Mouse (Mus musculus): Measurements from ENCODE around the gene Gcn1l1. TPM values are rescaled to one million over a fixed set of nuclear protein-coding genes. Genes with fewer than 3 reads are reported as not detected.
"Not testable (repeated sequence)": the region's sequence is repeated elsewhere in the genome, so short reads cannot be mapped to it uniquely, and the experiment has no call there.

Gcn1l1 gene
- 15.0 and 17.3 TPM in 2 replicates for polyA plus RNA-seq (2015; fragmentation: Nextera tagmentation; extraction: Ambion mirVana)

GRCm38 (mm10) chr5:115564737-115565393, at the start of gene Gcn1l1:
TSS of gene Gcn1l1 (plus strand) at chr5:115565254.
- Histone ChIP-seq H3K4me3 (replicated peaks) (peak within 1 kb of the TSS; percentile 78), H3K9ac (peak within 1 kb of the TSS; percentile 80), H3K36me3 (replicated peaks) (peaks cover 41% of the 10 kb centered on the region), H3K27ac (replicated peaks) (peak within 1 kb of the TSS; percentile 74), H3K4me1 (replicated peaks) (peaks cover 81% of the 10 kb centered on the region), H3K27me3 (no peaks in the 10 kb centered on the region), H3K4me2 (peak within 1 kb of the TSS; percentile 94), H3K9me3 (replicated peaks) (no peaks in the 10 kb centered on the region)
- 3% methylated on average over 54 of the region's 55 CpGs for WGBS (ENCODE audit: insufficient replicate concordance)
- peak; percentile 75 for ATAC-seq (ENCODE audit: insufficient read depth)

GRCm38 (mm10) chr5:115516081-115516907, 48.8 kb upstream of the Gcn1l1 start:
- H3K27me3 ChIP-seq: no peaks in the 10 kb centered on the region
- H3K4me3 ChIP-seq (replicated peaks): peak overlapping the region; percentile 32
- H3K36me3 ChIP-seq (replicated peaks): 0 out of 2 replicates have a peak, but pooled peaks cover 3% of the 10 kb centered on the region
- peak overlapping the region; percentile 51 for H3K27ac ChIP-seq (replicated peaks)
- H3K4me1 ChIP-seq (replicated peaks): peaks cover 76% of the 10 kb centered on the region
- H3K9me3 ChIP-seq (replicated peaks): no peaks in the 10 kb centered on the region
- WGBS (ENCODE audit: insufficient replicate concordance): 32% methylated on average over 32 of the region's 32 CpGs
- peak; percentile 19 for ATAC-seq (ENCODE audit: insufficient read depth)
- peak overlapping the region; percentile 49 for H3K4me2 ChIP-seq
- no peak overlapping the region for H3K9ac ChIP-seq

- Histone ChIP-seq H3K4me1 (replicated peaks) (peaks cover 80% of the 10 kb centered on the region), H3K9ac (no peak overlapping the region), H3K4me2 (0 out of 2 replicates have a peak overlapping the region, but pooled peaks have one; percentile 49), H3K4me3 (replicated peaks) (no peak overlapping the region), H3K27ac (replicated peaks) (peak overlapping the region; percentile 51), H3K27me3 (no peaks in the 10 kb centered on the region), H3K9me3 (replicated peaks) (no peaks in the 10 kb centered on the region), H3K36me3 (replicated peaks) (0 out of 2 replicates have a peak, but pooled peaks cover 3% of the 10 kb centered on the region)
- WGBS (ENCODE audit: insufficient replicate concordance): 59% methylated on average over 7 of the region's 7 CpGs
- ATAC-seq (ENCODE audit: insufficient read depth): no peak
Observed at GRCm38 (mm10) chr5:115516908-115517307, 48.1 kb upstream of the Gcn1l1 start.

GRCm38 (mm10) chr5:115517501-115517900, 47.6 kb upstream of the Gcn1l1 start:
- WGBS (ENCODE audit: insufficient replicate concordance): 62% methylated on average over 9 of the region's 9 CpGs
- H3K4me1 ChIP-seq (replicated peaks): peaks cover 80% of the 10 kb centered on the region
- 0 out of 2 replicates have a peak, but pooled peaks cover 3% of the 10 kb centered on the region for H3K36me3 ChIP-seq (replicated peaks)
- no peak overlapping the region for H3K4me3 ChIP-seq (replicated peaks)
- no peak for ATAC-seq (ENCODE audit: insufficient read depth)
- no peak overlapping the region for H3K4me2 ChIP-seq
- H3K9ac ChIP-seq: no peak overlapping the region
- H3K27me3 ChIP-seq: no peaks in the 10 kb centered on the region
- H3K27ac ChIP-seq (replicated peaks): peak overlapping the region; percentile 2; the same call in 1 of the 2 replicates
- no peaks in the 10 kb centered on the region for H3K9me3 ChIP-seq (replicated peaks)

GRCm38 (mm10) chr5:115518214-115518613, 46.8 kb upstream of the Gcn1l1 start:
- H3K9ac ChIP-seq; H3K36me3 ChIP-seq (replicated peaks); H3K4me3 ChIP-seq (replicated peaks); ATAC-seq (ENCODE audit: insufficient read depth); H3K27me3 ChIP-seq; H3K9me3 ChIP-seq (replicated peaks); H3K4me2 ChIP-seq; H3K27ac ChIP-seq (replicated peaks): not testable (repeated sequence)
- WGBS (ENCODE audit: insufficient replicate concordance): 86% methylated on average over 8 of the region's 8 CpGs
- peaks cover 80% of the 10 kb centered on the region for H3K4me1 ChIP-seq (replicated peaks)

GRCm38 (mm10) chr5:115520325-115520869, 44.7 kb upstream of the Gcn1l1 start:
- peak overlapping the region; percentile 82 for H3K27ac ChIP-seq (replicated peaks)
- peak; percentile 5; the same call in 1 of the 2 replicates for ATAC-seq (ENCODE audit: insufficient read depth)
- H3K4me3 ChIP-seq (replicated peaks): no peak overlapping the region

GRCm38 (mm10) chr5:115521553-115522461, 43.2 kb upstream of the Gcn1l1 start:
- H3K9me3 ChIP-seq (replicated peaks): no peaks in the 10 kb centered on the region
- 16% methylated on average over 21 of the region's 21 CpGs for WGBS (ENCODE audit: insufficient replicate concordance)
- peak overlapping the region; percentile 82 for H3K27ac ChIP-seq (replicated peaks)
- H3K27me3 ChIP-seq: no peaks in the 10 kb centered on the region
- H3K4me1 ChIP-seq (replicated peaks): peaks cover 79% of the 10 kb centered on the region
- H3K36me3 ChIP-seq (replicated peaks): 0 out of 2 replicates have a peak, but pooled peaks cover 3% of the 10 kb centered on the region
- peak overlapping the region; percentile 69 for H3K4me2 ChIP-seq
- ATAC-seq (ENCODE audit: insufficient read depth): peak; percentile 60
- peak overlapping the region; percentile 45 for H3K4me3 ChIP-seq (replicated peaks)
- H3K9ac ChIP-seq: peak overlapping the region; percentile 37; the same call in 1 of the 2 replicates

More at GRCm38 (mm10) chr5:115520325-115520869, 44.7 kb upstream of the Gcn1l1 start:
- no peak overlapping the region for H3K9ac ChIP-seq
- H3K27me3 ChIP-seq: no peaks in the 10 kb centered on the region
- 26% methylated on average over 21 of the region's 21 CpGs for WGBS (ENCODE audit: insufficient replicate concordance)
- H3K9me3 ChIP-seq (replicated peaks): no peaks in the 10 kb centered on the region
- 0 out of 2 replicates have a peak, but pooled peaks cover 7% of the 10 kb centered on the region for H3K36me3 ChIP-seq (replicated peaks)
- H3K4me1 ChIP-seq (replicated peaks): peaks cover 80% of the 10 kb centered on the region
- peak overlapping the region; percentile 69 for H3K4me2 ChIP-seq

GRCm38 (mm10) chr5:115522531-115522930, 42.5 kb upstream of the Gcn1l1 start:
- H3K27ac ChIP-seq (replicated peaks): peak overlapping the region; percentile 82
- H3K9me3 ChIP-seq (replicated peaks): no peaks in the 10 kb centered on the region
- H3K27me3 ChIP-seq: no peaks in the 10 kb centered on the region
- no peak overlapping the region; the same call in 1 of the 2 replicates for H3K9ac ChIP-seq
- 0 out of 2 replicates have a peak, but pooled peaks cover 3% of the 10 kb centered on the region for H3K36me3 ChIP-seq (replicated peaks)
- peaks cover 77% of the 10 kb centered on the region for H3K4me1 ChIP-seq (replicated peaks)
- ATAC-seq (ENCODE audit: insufficient read depth): no peak
- H3K4me3 ChIP-seq (replicated peaks): no peak overlapping the region
- peak overlapping the region; percentile 69; the same call in 1 of the 2 replicates for H3K4me2 ChIP-seq
- whole genome bisulfite sequencing (ENCODE audit: insufficient replicate concordance): 75% methylated on average over 4 of the region's 4 CpGs

GRCm38 (mm10) chr5:115522981-115523499, 42.0 kb upstream of the Gcn1l1 start:
- Histone ChIP-seq H3K9me3 (replicated peaks) (no peaks in the 10 kb centered on the region), H3K4me2 (no peak overlapping the region), H3K4me3 (replicated peaks) (no peak overlapping the region), H3K27me3 (no peaks in the 10 kb centered on the region), H3K27ac (replicated peaks) (peak overlapping the region; percentile 82), H3K4me1 (replicated peaks) (peaks cover 78% of the 10 kb centered on the region), H3K36me3 (replicated peaks) (0 out of 2 replicates have a peak, but pooled peaks cover 3% of the 10 kb centered on the region), H3K9ac (no peak overlapping the region; the same call in 1 of the 2 replicates)
- 60% methylated on average over 15 of the region's 15 CpGs for WGBS (ENCODE audit: insufficient replicate concordance)
- ATAC-seq (ENCODE audit: insufficient read depth): no peak

- Histone ChIP-seq H3K27me3 (no peaks in the 10 kb centered on the region), H3K4me3 (replicated peaks) (no peak overlapping the region), H3K36me3 (replicated peaks) (0 out of 2 replicates have a peak, but pooled peaks cover 3% of the 10 kb centered on the region), H3K4me2 (no peak overlapping the region), H3K27ac (replicated peaks) (no peak overlapping the region; the same call in 1 of the 2 replicates), H3K9ac (no peak overlapping the region), H3K9me3 (replicated peaks) (no peaks in the 10 kb centered on the region), H3K4me1 (replicated peaks) (peaks cover 86% of the 10 kb centered on the region)
- no peak for ATAC-seq (ENCODE audit: insufficient read depth)
- 35% methylated on average over 15 of the region's 15 CpGs for WGBS (ENCODE audit: insufficient replicate concordance)
Observed at GRCm38 (mm10) chr5:115523971-115524370, 41.1 kb upstream of the Gcn1l1 start.

Measured in liver, embryonic 15.5 days (tissue).